Mouse (Mus musculus): ENCODE results near the gene Ifi204.
"Not testable (repeated sequence)": the region's sequence is repeated elsewhere in the genome, so short reads cannot be mapped to it uniquely, and the experiment has no call there.

Gene Ifi204

DNA sequence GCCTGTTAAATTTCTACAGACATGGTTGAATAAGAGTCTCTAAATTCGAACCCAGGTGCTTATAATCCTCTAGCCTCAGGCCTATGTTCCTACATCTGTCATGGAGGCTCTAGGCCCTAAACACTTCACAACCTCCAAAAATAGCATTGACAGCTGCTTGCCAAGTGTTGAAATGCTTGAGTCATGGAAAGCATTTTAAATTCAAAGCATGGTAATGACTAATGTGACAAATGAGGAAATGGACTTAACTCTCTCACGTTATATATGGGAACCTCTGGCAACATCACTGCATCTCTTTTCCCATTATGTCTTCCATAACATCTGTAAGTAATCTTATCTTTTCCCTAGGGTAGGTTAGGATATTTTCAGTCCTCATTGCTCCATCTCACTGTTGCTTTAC lies 29.8 kb downstream of the Ifi204 start:
- no peaks in the 10 kb centered on the region for H3K27me3 ChIP-seq (ENCODE audit: insufficient read depth, low read length)
- no peak overlapping the region for H3K4me3 ChIP-seq (replicated peaks; ENCODE audit: low read length)
- H3K36me3 ChIP-seq (ENCODE audit: insufficient read depth, low read length), result no peaks in the 10 kb centered on the region
- H3K4me1 ChIP-seq (replicated peaks; ENCODE audit: low read depth, low read length), result no peaks in the 10 kb centered on the region
- TF ChIP-seq NANOG (IDR thresholded peaks at IDR 0.05; ENCODE audit: borderline replicate concordance, low read length) (no peak), POU5F1 (IDR thresholded peaks at IDR 0.05; ENCODE audit: borderline replicate concordance, low read length) (no peak), CTCF (conservative IDR thresholded peaks at IDR 0.05; ENCODE audit: low read length) (no peak)
- H3K9me3 ChIP-seq (ENCODE audit: low read length), result no peaks in the 10 kb centered on the region

DNA sequence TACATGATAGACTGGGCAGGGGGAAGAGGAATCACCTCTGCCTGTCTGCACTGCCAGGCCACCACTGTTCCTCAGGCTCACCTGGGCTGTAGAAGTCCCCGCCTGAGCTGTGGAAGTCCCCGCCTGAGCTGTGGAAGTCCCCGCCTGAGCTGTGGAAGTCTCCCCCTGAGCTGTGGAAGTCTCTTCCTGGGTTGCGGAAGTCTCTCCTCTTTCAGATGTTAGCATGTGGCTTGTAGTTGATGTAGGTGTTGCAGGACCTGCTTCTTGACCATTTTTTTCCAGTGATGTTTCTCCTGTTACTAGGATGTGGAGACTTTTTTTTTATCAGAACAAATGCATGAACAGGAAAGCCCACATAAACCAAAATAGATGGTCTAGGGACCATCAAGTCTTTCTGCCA lies 31.7 kb downstream of the Ifi204 start:
- not testable (repeated sequence) for H3K27me3 ChIP-seq (ENCODE audit: insufficient read depth, low read length); H3K36me3 ChIP-seq (ENCODE audit: insufficient read depth, low read length); H3K4me1 ChIP-seq (replicated peaks; ENCODE audit: low read depth, low read length); H3K4me3 ChIP-seq (replicated peaks; ENCODE audit: low read length); H3K9me3 ChIP-seq (ENCODE audit: low read length)

DNA sequence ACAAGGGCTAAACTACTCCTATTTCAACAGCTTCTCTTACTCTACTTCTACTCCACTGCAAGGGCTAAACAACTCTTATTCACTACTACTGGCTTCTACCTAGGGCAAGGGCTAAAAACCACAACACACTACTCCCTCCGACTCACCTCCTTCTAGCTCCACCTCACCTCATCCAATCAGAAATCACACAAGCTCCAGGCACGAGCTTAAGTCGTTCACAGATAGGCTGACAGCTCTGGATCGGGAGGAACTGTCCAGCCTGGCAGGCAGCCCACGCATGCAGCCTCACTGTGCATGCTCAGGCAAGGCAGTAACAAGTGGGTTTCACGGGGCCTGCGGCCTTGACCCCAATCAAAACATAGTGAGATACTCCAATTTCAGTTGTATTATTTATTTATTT lies 33.5 kb downstream of the Ifi204 start:
- TF ChIP-seq CTCF (conservative IDR thresholded peaks at IDR 0.05; ENCODE audit: low read length) (no peak), NANOG (IDR thresholded peaks at IDR 0.05; ENCODE audit: borderline replicate concordance, low read length) (no peak), POU5F1 (IDR thresholded peaks at IDR 0.05; ENCODE audit: borderline replicate concordance, low read length) (no peak)
- no peak overlapping the region for H3K4me3 ChIP-seq (replicated peaks; ENCODE audit: low read length)
- H3K4me1 ChIP-seq (replicated peaks; ENCODE audit: low read depth, low read length), result no peaks in the 10 kb centered on the region
- H3K27me3 ChIP-seq (ENCODE audit: insufficient read depth, low read length), result no peaks in the 10 kb centered on the region
- no peaks in the 10 kb centered on the region for H3K9me3 ChIP-seq (ENCODE audit: low read length)
- H3K36me3 ChIP-seq (ENCODE audit: insufficient read depth, low read length), result no peaks in the 10 kb centered on the region
